Mouse (Mus musculus): ENCODE results near the gene Cops3.

GRCm38 (mm10) chr11:59770753-59771152 lies 68.9 kb downstream of the Cops3 start:
- TF ChIP-seq CTCF (IDR thresholded peaks at IDR 0.05; ENCODE audit: borderline replicate concordance, extremely low read depth, insufficient read depth, insufficient read length) (no peak), POLR2A (IDR thresholded peaks at IDR 0.05; ENCODE audit: borderline replicate concordance, extremely low read depth, insufficient read depth, insufficient read length, poor library complexity, severe bottlenecking) (no peak)
